Mouse (Mus musculus) B cell, adult 2 months (primary cell): ENCODE data around the gene Ankrd42.

ENCODE experiments used
- DNase-seq, 2 experiments: peaks; one replicate each; pipeline ENCODE4 v3.0.0; 2022

The Ankrd42 gene

DNA sequence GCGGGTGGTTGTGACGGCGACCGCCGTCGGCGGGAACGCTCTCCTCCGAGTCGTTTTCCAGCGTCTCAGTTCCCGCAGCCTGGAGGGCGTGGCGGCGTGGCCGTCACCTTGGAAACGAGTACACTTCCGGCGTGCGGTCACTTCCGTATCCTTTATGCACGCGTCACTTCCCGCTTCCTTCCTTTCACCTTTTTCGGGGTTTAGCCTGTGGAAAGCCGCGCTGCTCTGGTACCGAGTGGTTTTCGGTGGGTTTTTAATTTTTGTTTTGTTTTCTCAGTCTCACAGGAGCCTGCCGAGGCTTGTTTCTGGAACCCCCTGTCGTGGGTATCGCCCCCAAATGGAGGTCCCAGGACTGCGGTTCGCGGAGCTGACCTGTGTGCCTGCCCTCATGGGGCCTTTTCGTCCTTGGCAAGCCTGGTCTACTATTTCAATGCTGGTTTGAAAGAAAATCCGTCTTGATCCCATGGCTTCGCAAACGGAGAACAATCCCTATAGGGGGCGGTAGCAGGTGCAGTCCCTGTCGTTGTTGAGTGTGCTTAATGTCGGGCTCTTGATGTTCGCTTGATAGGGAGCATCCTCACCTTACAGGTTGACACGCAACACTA lies at the start of gene Ankrd42:
TSS of gene Ankrd42 (minus strand) at position 122 of the 605 bp plus-strand sequence.
- peak; percentile 92 to 93 for DNase-seq

DNA sequence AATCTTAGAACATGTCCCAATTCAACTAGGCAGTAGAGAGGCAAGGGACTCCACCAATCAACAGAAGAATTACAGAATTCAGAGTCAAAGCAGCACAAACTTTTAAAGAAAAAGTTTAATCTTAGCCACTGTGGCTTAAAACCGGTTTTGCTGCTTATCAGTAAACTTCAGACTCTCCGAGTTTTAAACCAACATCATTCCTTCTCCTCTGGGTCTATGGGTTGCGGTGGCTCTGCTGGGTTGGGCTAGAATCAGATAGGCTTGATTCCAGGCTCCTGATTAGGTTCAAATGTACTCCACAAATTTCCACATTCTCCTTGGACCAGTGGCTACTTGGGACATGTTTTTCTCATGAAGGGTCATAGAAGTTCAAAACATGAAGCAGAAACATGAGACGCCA lies 40.4 kb upstream of the Ankrd42 start:
- DNase-seq = no peak

DNA sequence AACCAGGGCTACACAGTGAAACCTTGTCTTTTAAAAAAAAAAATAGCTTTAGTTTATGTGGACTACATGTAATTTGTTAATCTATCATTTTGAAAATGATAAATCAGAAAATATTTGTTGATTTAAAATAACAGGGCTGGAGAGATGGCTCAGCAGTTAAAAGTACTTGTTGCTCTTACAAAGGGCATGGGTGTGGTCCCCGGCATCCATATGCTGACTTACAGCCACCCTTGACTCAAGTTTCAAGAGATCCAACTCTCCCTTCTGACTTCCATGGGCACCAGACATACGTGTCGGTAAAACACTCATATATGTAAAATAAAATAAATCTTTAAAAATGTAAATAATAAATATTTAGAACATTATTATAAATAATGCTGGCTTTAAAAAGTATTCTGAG lies 38.2 kb upstream of the Ankrd42 start:
- DNase-seq = no peak

DNA sequence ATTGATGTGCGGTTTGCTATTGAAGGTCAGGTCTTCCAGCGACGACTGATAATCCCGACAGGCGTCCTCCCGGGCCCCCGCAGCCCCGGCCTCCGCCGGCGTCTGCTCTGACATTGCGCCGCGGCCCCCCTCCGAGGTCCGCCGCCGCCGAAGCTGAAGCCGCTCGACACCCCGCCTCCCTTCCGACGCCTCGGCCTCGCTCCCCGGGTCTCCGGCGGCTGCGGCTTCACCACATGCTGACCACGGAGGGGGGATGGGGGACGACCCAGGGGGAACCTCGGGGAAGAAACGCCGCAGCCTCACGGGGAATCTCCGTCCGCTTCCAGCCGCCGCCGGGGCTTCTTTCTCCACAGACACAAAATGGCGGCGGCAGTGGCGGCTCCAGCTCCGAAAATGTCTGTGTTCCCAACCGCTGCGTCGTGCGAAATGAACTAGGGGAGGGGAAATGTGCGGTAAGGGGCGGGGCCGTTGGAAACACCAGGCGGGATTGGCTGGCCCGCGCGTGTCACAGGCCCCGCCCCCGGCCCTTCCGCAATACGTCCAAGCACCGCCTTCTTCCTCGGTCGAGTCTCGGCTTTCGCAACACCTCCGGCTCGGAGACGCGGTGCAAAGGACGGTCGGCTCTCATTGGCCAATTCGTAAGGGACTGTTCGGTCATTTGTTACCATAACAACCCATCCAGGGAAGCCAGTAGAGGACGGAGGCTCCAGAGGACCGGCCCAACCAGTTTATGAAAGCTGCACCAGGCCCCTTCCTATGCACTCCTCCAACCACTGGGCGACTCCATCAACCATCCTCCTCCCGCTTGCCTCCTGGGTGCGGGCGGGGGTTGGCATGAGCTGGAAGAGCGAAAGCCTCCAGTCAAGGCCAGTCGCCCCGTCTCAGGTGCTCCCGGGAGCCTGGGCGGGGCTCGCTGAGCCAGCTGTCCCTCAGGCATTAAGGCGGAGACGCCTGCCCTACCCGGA lies 32.8 kb upstream of the Ankrd42 start, which contains the start of gene Pcf11:
TSS of gene Pcf11 (minus strand) at position 428 of the 965 bp plus-strand sequence.
- peak; percentile 96 to 98 for DNase-seq

DNA sequence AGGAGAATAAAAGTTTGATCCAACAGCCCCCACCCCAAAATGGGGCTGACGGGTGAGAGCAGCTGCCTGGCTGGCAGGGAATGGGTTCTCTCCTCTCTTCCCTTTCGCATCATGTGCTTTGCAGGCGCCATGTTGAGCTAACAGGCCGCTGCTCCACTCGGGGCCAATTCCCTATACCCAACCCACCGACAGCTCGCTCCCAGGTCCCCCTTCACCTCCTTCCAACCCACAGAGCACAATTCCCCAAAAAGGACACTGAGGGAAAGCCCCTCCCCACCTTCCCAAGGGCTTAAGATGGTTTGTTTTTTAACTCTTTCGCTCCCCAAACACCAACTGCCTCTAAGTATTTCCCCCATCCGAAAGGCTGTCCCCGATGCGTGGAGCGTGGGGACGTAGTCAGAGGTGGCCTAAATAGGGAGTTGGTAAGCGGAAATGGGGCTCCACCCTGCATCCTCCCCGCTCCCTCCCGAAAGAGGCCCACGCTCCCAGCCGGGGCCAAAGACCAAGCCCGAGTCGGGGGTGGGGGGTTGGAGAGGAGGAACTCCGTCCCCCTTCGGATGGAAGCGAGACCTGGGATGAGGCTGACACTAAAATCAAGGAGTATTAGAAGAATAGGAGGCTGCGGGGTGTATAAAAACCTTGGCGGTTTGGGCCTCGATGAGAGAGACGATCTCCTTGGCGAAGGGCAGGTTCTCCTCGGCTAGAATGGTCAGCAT lies 32.0 kb upstream of the Ankrd42 start:
- peak; percentile 69 to 72 for DNase-seq

DNA sequence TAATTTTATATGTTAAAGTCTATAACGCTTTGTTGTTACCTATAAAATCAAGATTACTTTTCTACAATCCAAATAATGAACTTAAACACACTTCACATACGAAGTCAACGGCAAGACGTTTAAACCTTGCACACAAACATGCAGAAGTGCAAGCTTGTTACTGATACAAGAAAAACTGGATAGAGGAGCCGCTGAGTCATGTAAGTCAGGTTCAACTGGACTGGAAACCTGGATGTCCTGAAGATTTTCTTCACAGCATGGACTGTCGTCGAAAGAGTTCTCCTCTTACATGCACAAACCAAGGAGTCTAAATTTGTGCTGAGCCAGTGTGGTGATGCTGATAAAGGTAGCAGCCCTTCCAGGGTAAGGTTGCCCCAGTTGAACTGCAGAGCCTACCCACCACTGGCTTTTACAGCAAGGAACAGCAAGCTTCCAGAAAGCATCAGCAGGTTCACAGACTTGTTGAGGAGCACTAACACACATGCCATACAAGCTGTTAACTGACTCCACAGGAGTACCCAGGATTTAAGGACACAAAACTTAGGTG lies 29.4 kb upstream of the Ankrd42 start:
- DNase-seq = peak; percentile 13 to 23

DNA sequence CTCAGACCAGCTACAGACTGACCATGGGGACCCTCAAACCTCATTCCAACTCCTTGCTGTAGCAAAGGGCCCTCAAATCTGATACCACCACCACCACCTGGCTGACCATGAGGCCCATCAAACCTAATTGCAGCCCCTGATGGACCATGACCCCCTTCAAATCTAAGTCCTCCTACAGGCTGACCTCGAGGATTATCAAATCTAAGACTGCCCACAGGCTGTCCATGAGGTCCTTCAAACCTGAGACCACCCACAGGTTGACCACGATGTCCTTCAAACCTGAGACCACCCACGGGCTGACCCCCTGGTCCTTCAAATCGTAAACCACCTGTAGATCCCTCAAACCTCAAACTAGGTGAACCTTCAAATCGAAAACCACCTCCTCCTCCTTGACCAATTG lies 21.1 kb upstream of the Ankrd42 start:
- DNase-seq = no peak

DNA sequence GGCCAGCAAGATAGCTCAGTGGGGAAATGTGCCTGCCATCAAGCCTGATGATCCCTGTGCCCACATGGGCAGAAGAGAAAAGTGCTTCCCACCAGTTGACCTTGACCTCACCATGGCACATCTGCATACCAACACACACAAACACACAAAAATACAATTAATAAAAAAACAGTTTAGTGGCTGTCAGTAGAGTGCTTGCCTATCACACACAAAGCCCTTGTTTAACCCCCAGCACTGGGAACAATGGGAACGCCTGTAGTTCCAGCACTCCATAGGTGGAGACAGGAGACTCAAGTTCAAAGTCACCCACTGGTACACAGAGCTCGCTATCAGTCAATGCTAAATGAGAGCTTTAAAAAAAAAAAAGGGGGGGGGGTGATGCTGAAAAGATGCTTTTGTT lies 19.4 kb upstream of the Ankrd42 start:
- no peak for DNase-seq

DNA sequence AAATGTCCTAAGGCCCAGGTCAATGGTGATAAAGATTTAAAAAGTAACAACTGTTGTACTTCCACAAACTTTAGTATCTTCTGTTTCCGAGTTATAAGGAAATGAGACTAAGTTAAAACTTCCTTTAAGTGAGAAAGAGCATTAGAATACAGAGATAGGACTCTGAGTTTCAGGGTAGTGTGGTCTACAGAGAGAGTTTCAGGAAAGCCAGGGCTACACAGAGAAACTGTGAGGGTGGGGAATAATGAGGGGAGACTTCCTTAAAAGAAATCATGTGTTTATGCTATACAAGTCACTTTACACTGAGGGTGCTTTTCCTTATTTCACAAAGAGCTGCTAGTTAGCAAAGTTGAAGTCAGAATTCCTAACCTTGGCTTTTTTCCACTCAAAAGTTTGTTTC lies 16.4 kb upstream of the Ankrd42 start:
- no peak for DNase-seq

DNA sequence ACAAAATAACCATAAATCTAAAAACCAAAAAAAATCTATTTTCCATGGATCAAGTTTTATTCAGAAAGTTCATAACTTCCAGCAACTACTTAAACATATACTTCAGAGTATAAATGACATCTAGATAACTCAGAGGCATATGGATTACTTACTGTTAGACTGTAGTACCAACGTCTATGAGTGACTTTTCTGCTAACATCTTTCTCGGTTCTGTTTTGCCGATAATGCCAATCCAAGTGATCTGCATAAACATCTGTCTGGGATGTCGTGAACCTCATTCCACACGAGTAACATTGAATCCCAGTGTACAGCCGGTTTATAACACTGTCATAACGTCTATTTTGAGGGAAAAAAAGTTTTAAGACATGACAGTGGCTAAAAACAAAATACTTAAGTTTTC lies 10.8 kb upstream of the Ankrd42 start:
- no peak for DNase-seq

DNA sequence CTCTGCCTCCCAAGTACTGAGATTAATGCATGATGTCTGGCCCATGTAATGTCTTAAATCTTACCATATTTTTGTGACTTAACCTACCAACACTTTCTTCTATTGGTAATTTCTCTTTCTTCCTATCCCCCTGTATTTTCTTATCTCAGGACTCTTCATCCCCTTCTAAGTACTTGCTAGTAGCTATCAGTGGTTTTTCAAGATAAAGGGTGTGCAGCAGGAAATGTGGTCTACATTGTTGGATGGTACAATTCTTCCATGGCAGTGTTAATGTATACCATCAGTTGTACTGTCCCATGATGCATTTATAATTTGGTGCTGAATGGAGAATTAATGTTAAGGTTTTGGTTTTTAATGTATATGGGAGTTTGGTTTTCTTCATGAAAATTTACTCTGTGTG lies 5.4 kb upstream of the Ankrd42 start:
- DNase-seq = no peak

DNA sequence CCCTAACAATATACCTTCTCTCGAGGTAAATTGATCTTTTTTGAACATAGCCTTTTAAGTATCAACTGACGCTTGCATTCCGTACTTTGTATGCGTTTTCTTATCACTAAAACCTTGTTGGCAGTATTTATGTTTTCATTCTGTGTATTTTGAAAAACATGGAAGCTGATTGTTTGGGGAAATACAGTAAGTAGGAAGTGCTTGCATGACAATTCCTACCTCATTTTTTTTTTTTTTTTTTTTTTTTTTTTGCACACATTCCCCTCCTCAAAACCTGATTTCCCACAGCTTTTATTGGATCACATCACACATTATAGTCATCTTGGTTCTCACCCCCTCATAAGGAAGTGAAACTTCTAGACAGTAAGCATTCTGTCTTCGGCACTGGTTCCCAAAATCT lies 1.1 kb upstream of the Ankrd42 start:
- no peak for DNase-seq

DNA sequence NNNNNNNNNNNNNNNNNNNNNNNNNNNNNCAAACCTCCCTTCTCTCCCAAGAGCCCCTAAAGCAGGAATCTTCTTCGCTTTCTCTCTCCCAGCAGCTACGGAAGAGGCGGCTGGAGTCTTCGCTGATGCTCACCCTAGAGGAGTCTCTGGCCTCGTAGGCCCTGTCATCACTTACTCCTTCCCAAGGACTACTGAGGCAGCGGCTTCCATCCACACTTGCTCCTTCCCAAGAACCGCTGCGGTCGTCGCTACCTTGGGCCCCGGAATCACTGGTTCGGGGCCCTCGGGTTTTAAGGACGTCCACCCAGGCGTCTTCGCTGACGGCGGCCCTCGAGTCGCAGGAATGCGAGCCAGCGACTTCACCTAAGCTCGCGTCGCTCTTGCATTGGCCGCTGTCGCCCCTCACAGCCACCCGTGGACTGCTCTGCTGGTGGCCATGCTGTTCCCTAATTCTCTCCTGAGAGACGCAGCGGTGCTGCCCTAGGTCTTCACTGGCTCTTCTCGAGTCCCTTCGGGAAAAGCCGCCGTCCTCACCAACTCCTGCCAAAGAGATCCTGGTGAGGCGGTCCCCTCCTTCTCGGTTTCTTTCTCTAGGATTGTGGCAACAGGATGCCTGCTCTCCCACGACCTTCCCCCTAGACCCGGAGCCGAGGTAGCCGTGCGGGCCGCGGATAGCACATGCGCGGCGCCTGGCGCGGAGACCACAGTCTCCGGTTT lies 489 bp downstream of the Ankrd42 start:
- peak in 1 of 2 experiments; percentile 12 for DNase-seq

DNA sequence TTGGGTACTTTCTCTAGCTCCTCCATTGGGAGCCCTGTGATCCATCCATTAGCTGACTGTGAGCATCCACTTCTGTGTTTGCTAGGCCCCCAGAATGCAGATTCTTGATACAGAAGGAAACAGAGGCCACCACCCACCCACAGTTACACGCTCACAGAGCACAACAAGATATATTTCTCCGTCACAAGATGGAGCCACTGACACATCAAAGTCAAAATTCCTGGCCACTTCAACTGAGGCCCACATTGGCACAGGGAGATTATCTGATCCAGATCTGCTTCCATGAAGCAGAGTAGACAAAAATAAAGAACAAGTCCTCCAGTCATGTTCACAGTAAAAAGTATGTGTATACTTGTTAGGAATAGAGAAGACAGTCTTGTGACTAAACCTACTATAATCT lies 6.8 kb downstream of the Ankrd42 start:
- peak; percentile 31 to 40 for DNase-seq

DNA sequence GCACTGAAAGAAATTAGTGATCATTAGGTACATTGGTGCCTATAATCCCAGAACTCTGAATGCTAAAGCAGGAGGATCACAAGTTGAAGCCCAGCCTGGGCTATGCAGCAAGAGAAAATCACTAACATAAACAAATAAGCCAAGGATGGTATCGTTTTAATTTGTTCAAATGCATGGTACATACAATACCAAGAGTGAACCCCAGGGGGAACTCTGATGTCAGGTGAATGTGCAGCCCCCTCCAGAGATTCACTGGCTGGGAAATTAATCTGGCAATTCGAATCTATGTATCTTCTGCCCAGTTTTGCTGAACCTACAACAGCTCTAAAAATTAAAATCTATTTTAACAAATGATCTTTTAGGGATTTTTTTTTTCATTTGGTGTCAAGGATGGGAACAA lies 12.5 kb downstream of the Ankrd42 start:
- peak; percentile 22 to 34 for DNase-seq

DNA sequence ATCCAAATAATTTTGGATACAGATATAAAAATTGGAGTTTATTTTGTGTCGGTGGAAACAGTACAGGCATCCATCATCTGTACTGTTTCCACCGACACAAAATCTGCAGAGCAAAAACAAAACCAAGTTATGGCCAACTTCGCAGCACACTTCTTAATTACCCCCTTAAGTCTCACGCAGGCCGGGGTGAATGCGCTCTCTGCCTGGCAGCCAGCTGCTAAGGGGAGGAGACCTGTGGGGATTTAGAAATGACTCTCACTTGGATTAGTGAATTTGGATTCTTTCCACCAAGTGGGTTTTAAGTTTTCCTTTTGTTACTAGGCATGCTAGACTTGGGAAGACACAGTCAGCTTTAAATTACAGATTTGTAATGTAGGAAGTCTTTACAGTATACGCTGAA lies 26.1 kb downstream of the Ankrd42 start:
- DNase-seq = no peak

DNA sequence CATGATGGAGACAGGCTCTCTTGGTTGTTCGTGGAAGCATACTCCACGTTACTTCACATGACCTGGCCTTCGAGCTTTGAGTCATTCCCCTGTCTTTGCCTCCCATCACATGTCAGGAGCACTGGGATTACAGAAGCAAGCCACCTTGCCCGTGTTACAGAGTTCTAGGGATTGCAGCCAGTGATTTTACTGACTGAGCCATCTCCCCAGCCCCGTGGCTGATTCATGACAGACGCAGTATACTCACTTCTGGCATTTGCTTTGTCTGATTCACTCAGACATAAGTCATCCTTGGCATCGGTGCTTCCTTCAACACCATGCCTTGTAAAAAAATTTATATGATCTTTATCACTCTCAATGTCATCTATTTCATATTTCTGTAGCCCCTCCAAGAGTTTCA lies 32.0 kb downstream of the Ankrd42 start:
- DNase-seq = no peak

DNA sequence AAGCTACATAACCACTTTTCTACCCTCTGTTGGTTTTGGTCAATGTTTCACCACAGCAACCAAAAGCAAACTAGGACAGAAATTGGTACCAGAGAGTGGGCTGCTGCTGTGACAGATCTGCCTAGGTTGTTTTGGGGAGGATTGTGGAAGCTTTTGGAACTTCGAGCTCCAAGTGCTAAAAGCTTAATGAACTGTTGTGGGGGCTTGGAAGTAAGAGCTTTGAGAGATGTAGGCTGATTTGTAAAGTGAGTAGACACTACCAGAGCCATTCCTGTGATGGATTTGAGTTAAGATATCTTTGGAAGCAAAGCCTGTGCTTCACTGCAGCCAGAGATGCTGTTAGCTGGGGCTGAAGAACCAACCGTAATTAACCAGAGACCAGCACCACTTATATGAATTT lies 46.1 kb downstream of the Ankrd42 start:
- no peak for DNase-seq

DNA sequence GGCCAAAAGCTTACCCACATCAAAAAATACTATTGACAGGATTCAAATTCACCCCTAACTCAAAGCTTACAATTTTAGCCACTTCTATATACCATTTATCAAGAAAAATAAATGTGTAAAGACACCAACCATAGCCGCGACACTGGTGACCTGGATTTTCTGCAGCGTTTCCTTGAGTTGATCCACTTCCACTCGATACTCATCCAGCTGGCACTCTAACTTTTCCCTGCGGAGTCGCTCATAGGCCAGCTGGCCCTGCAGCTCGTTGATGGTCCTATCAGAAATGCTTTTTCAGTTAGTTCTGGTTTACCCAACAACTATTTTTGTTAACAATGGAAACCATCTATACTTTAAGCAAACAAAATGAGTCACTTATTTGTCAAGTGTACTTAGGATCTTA lies 47.0 kb downstream of the Ankrd42 start:
- DNase-seq = no peak

DNA sequence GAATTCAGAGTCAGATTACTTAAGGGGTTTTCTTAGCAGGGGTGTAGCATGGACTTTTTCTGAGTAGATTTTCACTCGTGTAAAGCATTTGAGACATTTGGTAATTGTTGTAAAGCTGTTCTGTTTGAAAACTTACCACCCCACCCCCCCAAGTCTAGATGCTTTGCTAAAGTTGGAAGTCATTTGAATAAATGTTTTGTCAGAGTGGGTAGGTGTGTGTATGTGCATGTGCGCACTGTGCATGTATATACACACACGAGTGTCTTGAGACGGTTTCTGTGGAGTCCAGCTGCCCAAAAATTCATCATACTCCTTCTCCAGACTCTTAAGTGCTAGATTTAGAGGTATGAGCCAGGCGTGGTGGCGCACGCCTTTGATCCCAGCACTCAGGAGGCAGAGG lies 53.4 kb downstream of the Ankrd42 start:
- no peak for DNase-seq

DNA sequence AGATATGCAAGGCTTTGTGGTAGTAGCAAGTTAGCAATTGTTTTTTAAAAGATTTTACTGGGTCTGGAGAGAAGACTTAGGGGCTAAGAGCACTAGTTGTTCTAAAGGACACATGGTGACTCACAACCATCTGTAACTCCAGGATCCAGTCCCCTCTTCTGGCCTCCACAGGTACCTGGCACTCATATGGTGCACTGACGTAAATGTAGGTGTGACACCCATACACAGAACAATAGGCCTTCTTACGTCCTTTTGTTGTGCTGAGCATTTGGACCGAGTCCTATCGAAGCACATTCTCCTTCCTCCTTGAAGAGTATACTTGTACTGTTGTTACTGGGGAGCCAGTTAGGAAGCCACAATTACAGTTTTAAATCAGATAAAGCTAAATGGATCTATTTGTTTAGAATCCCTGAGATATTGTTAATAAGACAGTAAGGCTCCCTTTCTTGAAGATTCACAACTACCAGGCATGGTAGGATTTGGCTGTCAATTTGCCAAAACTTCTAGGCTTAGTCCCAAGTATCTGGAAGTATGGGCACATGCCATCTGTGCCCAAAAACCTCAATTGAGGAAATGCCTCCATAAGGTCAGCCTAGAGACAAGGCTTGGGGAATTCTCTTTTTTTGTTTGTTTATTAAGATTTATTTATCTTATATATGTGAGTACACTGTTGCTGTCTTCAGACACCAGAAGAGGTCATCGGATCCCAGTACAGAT lies 56.3 kb downstream of the Ankrd42 start:
- DNase-seq = no peak

DNA sequence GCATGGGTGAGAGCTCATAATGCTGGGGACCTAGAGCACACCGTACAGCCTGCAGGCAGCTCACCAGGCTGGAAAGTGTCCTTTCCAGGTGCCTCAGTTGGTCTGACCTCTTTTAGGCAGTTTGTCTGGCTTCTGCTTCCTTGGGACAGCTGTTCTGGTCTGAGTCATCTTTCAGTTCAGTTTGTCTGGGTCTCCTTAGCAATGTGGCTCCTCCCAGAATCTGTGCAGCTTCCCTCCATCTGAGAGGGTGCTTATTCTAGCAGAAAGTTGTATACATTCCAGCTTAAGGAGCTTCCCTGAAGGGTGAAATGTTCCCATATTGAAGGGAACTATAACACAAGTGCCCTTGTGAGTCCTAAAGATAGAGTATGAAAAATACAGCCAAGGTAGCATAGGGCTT lies 70.2 kb downstream of the Ankrd42 start:
- DNase-seq = no peak
